Mouse (Mus musculus): ENCODE measurements around the gene Rnf169.

Gene Rnf169

DNA sequence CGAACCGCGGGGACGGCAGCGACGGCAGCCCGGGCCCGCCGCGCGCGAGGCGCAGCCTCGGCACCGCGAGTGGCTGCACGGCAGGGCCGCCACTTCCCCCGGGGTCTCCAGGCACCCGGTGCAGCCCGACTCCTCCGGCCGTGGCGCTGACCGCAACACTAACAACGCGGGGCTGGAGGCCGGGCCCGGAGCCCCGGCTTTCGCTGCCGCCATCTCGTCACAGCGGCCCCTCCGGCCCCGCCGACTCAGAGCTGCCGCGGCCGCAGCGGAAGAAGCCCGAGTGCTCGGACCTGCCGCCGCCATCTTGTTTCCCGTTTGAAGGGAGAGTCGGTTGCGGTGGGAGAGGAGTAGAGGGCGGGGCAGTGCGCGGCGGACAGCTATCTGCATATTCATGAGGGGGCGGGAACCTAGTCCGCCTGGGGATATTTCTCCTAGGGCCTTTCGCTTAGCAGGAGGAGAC, at the start of gene Rnf169:
Gene Rnf169 (minus strand): TSS at position 317 of the 460 bp plus-strand sequence.
- DNase-seq (ENCODE audit: low spot score in 2 of 2), result peak; percentile 82 to 88

DNA sequence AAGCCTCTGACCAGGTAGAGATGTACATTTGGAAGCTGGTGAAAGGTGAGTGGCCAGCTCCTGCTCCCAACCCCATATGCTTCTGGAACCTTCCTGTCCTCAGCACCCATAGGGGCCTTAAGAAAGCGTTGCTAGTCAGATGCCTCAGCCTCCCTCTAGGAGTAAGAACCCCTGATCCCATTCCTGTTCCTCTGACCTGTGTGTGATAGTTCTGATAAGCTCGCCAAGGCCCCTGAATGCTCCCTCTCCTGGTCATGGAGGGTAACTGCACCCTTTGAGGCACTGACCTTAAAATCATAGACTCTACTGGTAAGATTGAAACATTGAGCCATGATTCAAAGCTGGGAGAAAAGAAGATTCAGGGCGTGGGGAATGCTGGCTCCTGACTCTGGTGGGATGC, 49.1 kb upstream of the Rnf169 start:
- DNase-seq (ENCODE audit: low spot score in 2 of 2), result no peak

DNA sequence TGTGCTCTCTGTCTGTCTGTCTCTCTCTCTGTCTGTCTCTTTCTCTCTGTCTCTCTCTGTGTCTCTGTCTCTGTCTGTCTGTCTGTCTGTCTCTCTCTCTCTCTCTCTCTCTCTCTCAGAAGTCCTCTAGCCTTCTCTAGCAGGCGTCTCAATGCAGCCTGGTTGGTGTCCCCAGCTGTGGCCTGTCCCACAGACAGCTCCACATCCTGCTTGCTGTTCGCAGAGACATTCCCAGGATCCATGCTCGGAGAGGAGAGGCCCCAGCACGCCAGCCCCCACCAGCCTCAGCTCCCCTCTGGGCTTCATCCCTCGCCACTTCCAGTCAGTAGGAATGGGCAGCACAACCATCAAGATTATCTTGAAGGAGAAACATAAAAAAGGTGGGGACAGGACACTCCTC, 47.1 kb upstream of the Rnf169 start:
- DNase-seq (ENCODE audit: low spot score in 2 of 2), result no peak

DNA sequence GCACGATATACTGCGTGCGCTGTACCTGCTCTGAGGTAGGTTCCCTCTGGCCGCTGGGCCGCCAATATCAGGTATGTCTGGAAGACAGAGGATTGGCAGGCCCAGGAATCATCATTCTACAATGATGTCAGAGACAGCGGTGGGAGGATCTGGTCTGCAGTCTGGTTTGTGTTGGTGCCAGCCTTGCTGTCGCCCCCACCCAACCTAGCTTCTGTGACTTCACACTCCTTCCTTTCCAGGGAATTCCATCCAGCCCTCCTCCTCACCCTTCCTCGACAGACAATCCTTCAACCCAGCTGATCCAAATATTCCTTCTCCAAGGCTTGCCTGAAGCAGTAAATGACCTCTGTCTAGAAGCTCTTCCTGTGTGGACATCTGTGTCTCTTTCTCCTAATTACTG, 36.8 kb upstream of the Rnf169 start:
- DNase-seq (ENCODE audit: low spot score in 2 of 2), result no peak

- no peak for DNase-seq (ENCODE audit: low spot score in 2 of 2)
Measured at GRCm38 (mm10) chr7:100014123-100014600, 33.9 kb upstream of the Rnf169 start.

- DNase-seq (ENCODE audit: low spot score in 2 of 2), result no peak
Measured at GRCm38 (mm10) chr7:100012515-100012914, 32.3 kb upstream of the Rnf169 start.

- no peak for DNase-seq (ENCODE audit: low spot score in 2 of 2)
Measured at GRCm38 (mm10) chr7:100012085-100012484, 31.8 kb upstream of the Rnf169 start.

DNA sequence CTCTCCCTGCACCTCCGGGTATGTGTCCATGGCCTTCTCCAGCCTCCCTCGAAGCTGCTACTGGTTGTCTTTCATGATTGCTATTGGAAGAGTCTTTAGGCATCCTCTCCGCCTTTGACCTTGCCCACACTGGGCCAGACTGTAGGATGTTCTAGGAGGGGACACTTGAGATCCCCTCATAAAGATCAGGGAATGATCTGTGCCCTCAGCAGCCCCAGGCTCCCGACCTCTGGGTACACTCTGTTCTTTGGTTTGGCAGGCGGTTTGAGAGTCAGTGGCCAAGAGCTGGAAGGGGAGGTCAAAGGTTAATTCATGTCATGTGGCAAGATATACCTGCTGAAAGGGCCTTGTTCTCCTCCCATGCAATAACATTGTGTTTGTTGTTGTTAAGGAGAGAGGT, 30.5 kb upstream of the Rnf169 start:
- no peak for DNase-seq (ENCODE audit: low spot score in 2 of 2)

DNA sequence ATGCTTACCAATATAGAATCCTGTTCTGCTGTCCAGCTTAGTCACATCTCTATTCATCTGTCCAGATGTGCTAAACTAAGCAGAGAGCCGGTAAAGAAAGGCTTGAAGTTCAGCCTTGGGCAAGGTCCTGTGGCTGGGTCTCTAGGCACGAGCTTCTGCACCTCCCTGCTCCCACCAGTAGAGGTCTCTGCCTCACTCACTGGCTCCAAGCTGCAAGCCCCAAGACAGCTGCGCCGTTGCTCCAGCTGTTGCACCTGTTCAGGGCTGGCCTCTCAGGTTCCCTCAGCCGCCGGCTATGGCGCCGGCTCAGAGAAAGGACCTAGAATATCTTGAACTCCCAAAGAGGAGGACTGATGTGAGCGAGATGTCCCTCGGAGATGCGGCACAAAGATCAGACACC, 29.4 kb upstream of the Rnf169 start:
- DNase-seq (ENCODE audit: low spot score in 2 of 2), result peak; percentile 24 to 59

DNA sequence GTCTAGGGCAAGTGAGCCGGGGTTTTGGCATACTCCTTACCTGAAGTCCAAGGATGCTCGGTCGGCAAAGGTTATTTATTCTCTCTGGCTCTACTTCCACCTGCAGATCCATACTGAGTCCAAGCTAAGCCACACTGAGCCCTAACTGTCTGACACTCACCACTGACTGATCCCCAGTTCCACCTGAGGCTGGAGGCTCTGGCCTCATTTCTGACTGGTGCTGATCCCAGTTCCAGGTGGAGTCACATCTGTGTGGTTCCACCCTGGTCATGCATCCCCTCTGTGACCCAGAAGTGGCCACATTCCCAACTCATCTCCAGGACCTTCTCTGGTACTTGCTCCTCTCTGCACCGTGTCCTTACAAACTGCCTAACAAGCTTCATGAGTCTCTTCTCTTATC, 28.5 kb upstream of the Rnf169 start:
- DNase-seq (ENCODE audit: low spot score in 2 of 2), result no peak

- no peak for DNase-seq (ENCODE audit: low spot score in 2 of 2)
Measured at GRCm38 (mm10) chr7:100006411-100006810, 26.2 kb upstream of the Rnf169 start.

- peak in 1 of 2 experiments; percentile 22 for DNase-seq (ENCODE audit: low spot score in 2 of 2)
Measured at GRCm38 (mm10) chr7:100005790-100006189, 25.5 kb upstream of the Rnf169 start, which contains the start of gene Chrdl2. Chrdl2 (plus strand) TSS chr7:100006172.

DNA sequence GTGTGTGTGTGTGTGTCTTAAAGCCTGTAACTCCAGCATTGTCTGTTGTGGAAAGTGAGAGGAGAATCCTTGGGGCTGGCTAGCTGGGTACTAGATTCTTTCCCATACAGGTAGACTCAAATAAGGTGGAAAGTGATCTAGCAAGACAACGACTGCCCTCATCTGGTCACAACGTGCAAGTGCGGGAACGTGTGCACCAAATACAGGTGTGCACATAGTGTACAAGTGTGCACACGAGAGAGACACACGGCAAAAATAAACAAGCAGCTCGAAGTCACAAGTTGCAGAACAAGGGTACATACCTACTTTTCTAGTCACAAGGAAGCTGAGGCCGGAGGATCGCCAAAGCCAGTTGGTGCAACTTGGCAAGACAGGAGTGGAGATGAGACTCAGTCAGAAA, 23.5 kb upstream of the Rnf169 start:
- DNase-seq (ENCODE audit: low spot score in 2 of 2), result no peak

GRCm38 (mm10) chr7:99998668-99999067, 18.4 kb upstream of the Rnf169 start:
- DNase-seq (ENCODE audit: low spot score in 2 of 2), result peak in 1 of 2 experiments; percentile 6

DNA sequence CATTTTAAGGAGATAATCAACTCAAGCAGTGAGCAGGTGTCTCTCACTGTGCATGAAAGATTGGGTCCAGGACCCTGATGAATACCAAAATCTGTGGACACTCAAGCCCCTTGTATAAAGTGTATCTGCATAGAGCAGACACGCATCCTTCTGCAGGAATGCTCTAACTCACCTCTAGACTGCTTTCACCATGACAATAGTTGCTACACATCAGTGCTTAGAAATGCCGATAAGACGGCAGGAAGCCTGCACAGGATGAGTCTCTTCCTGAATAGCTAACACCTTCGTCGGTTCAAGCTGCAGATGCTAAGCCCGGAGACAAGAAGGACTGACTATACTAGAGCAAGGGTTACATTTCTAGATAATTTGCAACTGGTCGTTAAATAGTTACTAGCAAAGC, 14.9 kb upstream of the Rnf169 start:
- no peak for DNase-seq (ENCODE audit: low spot score in 2 of 2)

GRCm38 (mm10) chr7:99993159-99993558, 12.9 kb upstream of the Rnf169 start:
- DNase-seq (ENCODE audit: low spot score in 2 of 2), result no peak

GRCm38 (mm10) chr7:99990990-99991707, 10.9 kb upstream of the Rnf169 start:
- DNase-seq (ENCODE audit: low spot score in 2 of 2), result peak in 1 of 2 experiments; percentile 8

- DNase-seq (ENCODE audit: low spot score in 2 of 2), result no peak
Measured at GRCm38 (mm10) chr7:99989844-99990760, 9.9 kb upstream of the Rnf169 start.

- peak; percentile 42 to 56 for DNase-seq (ENCODE audit: low spot score in 2 of 2)
Measured at GRCm38 (mm10) chr7:99988725-99989124, 8.5 kb upstream of the Rnf169 start.

DNA sequence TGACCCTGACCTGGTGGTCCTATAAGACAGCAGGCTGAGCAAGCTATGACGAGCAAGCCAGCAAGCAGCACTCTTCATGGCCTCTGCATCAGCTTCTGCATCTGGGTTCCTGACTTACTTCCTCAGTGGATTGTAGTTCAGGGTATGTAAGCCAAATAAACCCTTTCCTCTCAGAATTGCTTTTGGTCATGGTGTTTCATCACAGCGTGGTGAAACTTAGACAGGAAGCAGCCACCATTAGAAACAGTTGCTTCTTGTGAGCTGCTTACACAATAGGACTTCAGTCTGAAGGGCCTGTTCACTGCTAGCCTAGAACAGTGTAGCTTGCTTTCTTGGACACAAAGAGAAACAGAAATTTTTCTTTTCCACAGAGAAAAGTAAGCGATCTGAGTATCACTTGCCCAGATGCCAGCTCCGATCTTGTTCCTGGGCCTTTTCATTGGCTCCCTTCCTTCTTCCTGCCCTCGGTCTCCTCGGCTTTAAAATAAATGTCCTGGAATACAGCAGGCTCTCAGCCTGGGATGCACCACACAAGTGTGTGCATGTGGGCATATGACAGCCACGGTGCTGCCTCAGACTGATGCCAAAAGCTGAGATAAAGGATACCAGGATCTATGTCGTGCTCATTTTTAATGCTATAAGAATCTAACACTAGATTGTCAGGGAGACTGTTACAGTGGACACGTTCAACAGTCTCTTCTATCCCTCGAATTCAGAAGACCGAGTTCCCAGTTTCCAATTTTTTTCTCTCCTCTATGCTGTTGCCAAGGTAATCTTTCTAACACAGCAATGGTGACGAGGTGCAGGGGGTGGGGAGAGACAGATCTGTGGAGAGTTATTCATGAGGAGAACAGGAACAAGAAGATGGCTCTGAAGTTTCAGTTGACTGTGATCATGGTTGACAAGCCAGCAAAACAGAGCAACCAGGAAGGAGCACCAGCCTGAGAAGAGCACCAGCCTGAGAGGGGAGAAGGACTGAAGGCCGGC, 2.3 kb upstream of the Rnf169 start:
- no peak for DNase-seq (ENCODE audit: low spot score in 2 of 2)

DNA sequence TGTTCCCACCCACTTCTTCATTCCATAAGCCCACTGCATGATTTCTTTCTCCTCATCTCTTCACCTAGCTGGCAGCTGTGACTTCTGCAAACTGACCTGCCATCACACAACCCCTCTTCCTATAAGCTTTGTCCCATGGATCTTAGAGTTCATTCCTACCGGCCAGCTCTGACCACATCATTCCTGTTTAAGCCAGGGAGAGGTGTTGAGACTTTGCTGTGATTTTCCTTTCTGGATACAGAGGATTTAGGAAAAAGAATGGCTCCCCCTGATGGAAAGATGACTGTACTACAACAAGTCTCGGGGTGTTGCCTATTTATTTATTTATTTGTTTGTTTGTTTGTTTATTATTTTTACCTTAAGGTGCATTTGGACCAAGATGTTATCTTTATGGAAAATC, 1.1 kb upstream of the Rnf169 start:
- no peak for DNase-seq (ENCODE audit: low spot score in 2 of 2)

Data from urinary bladder, adult 18-20 months (tissue).